Mouse (Mus musculus) MEL (cell line): ENCODE data around the gene Esrra.
A peak's percentile ranks its signal among the peaks of the same experiment; 100 is the strongest.

Experiments
- CHD2 ChIP-seq: IDR thresholded peaks from 2 replicates; pipeline ENCODE4 v1.6.1; 2011; ENCODE audit warnings: low read length, improper control_type of control experiment
- CTCF ChIP-seq, 3 experiments: IDR thresholded peaks in 2 of 3; conservative IDR thresholded peaks in 1 of 3; 2 replicates each; pipeline ENCODE4 v1.5.1; 2011 to 2012; ENCODE audit warnings: low read length in 3 of 3, low read depth in 2 of 3, mild to moderate bottlenecking in 2 of 3, improper control_type of control experiment in 1 of 3, inconsistent platforms in 1 of 3, mixed read lengths in 1 of 3, moderate library complexity in 1 of 3; ENCODE audit not compliant: control insufficient read depth in 1 of 3, insufficient read depth in 1 of 3, poor library complexity in 1 of 3, severe bottlenecking in 1 of 3
- E2F4 ChIP-seq: IDR thresholded peaks from 2 replicates; pipeline ENCODE4 v1.6.1; 2011; ENCODE audit warnings: low read depth, low read length, improper control_type of control experiment, borderline replicate concordance
- EP300 ChIP-seq, 2 experiments: IDR thresholded peaks; 2 replicates each; pipeline ENCODE4 v1.6.1; 2011; ENCODE audit warnings: improper control_type of control experiment in 2 of 2, low read length in 2 of 2, low read depth in 1 of 2, mild to moderate bottlenecking in 1 of 2
- GATA1 ChIP-seq: IDR thresholded peaks from 2 replicates; pipeline ENCODE4 v1.6.1; 2011; ENCODE audit warnings: low read depth, low read length, improper control_type of control experiment
- HCFC1 ChIP-seq: IDR thresholded peaks from 2 replicates; pipeline ENCODE4 v1.6.1; 2012; ENCODE audit warnings: low read depth, mild to moderate bottlenecking, inconsistent platforms, low read length, improper control_type of control experiment, moderate library complexity
- MAX ChIP-seq: IDR thresholded peaks from 2 replicates; pipeline ENCODE4 v1.6.1; 2011; ENCODE audit warnings: low read length, improper control_type of control experiment
- MYC ChIP-seq: IDR thresholded peaks from 2 replicates; pipeline ENCODE4 v1.6.1; 2011; ENCODE audit warnings: low read depth, mild to moderate bottlenecking, low read length, improper control_type of control experiment, moderate library complexity
- NRF1 ChIP-seq: IDR thresholded peaks from 2 replicates; pipeline ENCODE4 v1.6.1; 2014; ENCODE audit warnings: low read depth, mild to moderate bottlenecking, inconsistent platforms, low read length, improper control_type of control experiment, moderate library complexity; ENCODE audit not compliant: poor library complexity, insufficient read depth, severe bottlenecking
- POLR2A ChIP-seq, 2 experiments: IDR thresholded peaks; 2 replicates each; pipeline ENCODE4 v1.6.1; 2011 to 2012; ENCODE audit warnings: low read length in 2 of 2, mild to moderate bottlenecking in 2 of 2, control low read depth in 1 of 2, improper control_type of control experiment in 1 of 2, low read depth in 1 of 2, moderate library complexity in 1 of 2; ENCODE audit not compliant: control insufficient read depth in 1 of 2, insufficient read depth in 1 of 2, poor library complexity in 1 of 2
- RAD21 ChIP-seq: IDR thresholded peaks from 2 replicates; pipeline ENCODE4 v1.6.1; 2011; ENCODE audit warnings: mild to moderate bottlenecking, low read depth, low read length, improper control_type of control experiment
- TBP ChIP-seq: IDR thresholded peaks from 2 replicates; pipeline ENCODE4 v1.8.0; 2011; ENCODE audit warnings: low read depth, low read length, improper control_type of control experiment
- TCF12 ChIP-seq: IDR thresholded peaks from 2 replicates; pipeline ENCODE4 v1.6.1; 2014; ENCODE audit warnings: low read depth, mild to moderate bottlenecking, inconsistent platforms, low read length, improper control_type of control experiment, moderate library complexity
- ZKSCAN1 ChIP-seq: IDR thresholded peaks from 2 replicates; pipeline ENCODE4 v1.6.1; 2012; ENCODE audit warnings: low read depth, mild to moderate bottlenecking, inconsistent platforms, low read length, improper control_type of control experiment, moderate library complexity

DNA sequence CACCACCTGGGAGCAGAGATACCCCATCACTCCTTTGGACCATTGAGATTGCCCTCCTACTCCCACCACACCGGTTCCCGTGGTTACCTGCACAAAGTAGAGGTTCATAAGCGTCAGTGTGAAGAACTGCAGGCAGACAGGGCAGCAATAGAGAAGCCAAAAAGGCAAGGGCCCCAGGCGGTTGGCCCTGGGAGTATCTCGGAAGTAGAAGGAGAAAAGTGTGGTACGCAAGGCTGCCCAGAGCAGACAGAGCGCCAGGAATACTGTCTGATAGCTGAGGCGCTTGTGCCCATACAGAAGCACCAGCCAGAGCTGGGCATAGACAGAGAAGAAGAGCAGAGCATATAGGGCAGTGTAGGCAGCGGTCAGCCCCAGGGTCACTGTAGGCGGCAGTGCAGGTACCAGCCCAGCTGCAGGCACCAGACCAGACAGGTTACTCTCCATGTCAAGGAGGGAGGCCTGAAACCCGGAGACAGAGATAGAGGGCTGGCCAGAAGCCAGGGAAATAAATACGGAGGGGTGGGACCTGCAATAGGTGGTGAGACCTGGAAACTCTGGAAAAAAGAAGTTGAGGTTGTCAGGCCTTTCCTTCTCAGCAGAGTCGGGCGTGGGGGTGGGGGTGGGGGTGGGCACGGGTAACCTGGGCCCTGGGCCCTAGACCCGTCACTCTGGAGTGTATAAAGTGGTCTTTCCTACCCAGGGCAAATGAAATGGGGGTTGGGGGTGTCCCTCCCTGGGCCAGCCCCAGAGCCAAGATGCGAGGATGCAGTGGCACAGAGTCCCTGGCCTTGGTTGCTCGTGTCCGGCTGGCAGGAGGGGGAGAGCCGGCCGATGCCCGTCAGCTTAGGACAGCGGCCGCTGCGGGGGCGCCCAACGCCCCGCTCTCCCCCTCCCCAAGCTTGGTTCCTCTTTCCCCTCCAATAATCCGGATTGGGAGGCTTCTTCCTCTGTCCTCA is 19.1 kb upstream of the Esrra start:
- TF ChIP-seq EP300 (IDR thresholded peaks at IDR 0.05; ENCODE audit: low read depth in 1 of 2, low read length in 2 of 2) (no peak), CTCF (IDR thresholded peaks at IDR 0.05 in 2 of 3, conservative IDR thresholded peaks at IDR 0.05 in 1 of 3; ENCODE audit: control insufficient read depth in 1 of 3, insufficient read depth in 1 of 3, low read depth in 2 of 3, low read length in 3 of 3, poor library complexity in 1 of 3, severe bottlenecking in 1 of 3) (no peak), MAX (no peak), HCFC1 (peak; percentile 55), POLR2A (IDR thresholded peaks at IDR 0.05; ENCODE audit: control insufficient read depth in 1 of 2, insufficient read depth in 1 of 2, low read depth in 1 of 2, low read length in 2 of 2, poor library complexity in 1 of 2) (no peak), GATA1 (no peak), CHD2 (no peak), MYC (no peak), TBP (no peak), TCF12 (no peak), RAD21 (no peak), E2F4 (no peak), ZKSCAN1 (no peak), NRF1 (no peak)
